Mouse (Mus musculus) heart, postnatal 36 days (tissue): ENCODE measurements around the gene Pptc7. TPM values are rescaled to one million over a fixed set of nuclear protein-coding genes. Genes with fewer than 3 reads are reported as not detected.
A peak's percentile ranks its signal among the peaks of the same experiment; 100 is the strongest.

Experiments used
- DNase-seq, 2 experiments: peaks; one replicate each; pipeline ENCODE4 v3.0.0; 2021 to 2022
- intact Hi-C: fragments of 180-260 bp; cut with DNase I; formaldehyde crosslinking; loops from one replicate; pipeline ENCODE4 v1.15.1; 2025
- total RNA-seq, 2 experiments: library from RNA; stranded (reverse); gene quantifications; 2 replicates each; pipeline ENCODE4 v1.2.3; 2021

The Pptc7 gene
- total RNA-seq, 2 experiments from 2014 or later = 89.5 to 98.4 TPM

DNA sequence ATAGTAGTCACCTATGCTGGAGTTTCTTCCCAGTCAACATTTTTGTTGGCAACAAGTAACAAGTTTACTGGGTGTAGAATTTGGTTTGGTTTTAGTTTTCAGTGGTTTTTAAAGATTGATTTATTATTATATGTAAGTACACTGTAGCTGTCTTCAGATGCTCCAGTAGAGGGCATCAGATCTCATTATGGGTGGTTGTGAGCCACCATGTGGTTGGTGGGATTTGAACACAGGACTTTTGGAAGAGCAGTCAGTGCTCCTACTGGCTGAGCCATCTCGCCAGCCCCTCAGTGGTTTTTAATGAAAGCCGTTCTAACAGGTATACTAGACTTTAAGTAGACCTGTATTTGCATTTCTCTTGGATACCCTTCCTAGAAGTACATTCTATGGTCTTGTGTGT lies 18.2 kb upstream of the Pptc7 start:
- DNase-seq = no peak
- intact Hi-C loops = loop anchor here (5.0 kb wide), 1 partner anchor 126 kb away; the partner anchor contains the start of gene Arpc3

GRCm38 (mm10) chr5:122267136-122267535 lies 17.0 kb upstream of the Pptc7 start:
- intact Hi-C loops = loop anchor here (5.0 kb wide), 1 partner anchor 125 kb away; the partner anchor contains the start of gene Arpc3

DNA sequence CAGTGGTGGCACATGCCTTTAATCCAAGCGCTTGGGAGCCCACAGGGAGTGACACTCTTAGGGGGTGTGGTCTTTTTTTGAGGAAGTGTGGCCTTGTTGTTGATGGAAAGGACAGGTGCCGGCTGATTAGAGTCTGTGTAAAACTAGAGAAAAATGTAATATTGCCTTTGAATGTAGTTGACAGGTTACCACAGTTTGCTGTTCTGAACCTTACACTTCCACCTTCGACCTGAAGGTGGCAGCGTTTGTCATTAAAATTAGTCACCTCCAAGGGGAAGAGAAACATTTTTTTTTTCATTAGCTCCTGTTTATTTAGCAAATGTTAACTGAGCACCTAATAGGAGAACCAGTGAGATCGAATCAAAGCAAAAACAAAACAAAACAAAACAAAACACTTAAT lies 16.3 kb upstream of the Pptc7 start:
- peak; percentile 81 to 89 for DNase-seq
- intact Hi-C loops = loop anchor here (1.0 to 5.0 kb wide), 4 partner anchors 15 to 124 kb away; partner anchors contain the start of gene Arpc3

More at GRCm38 (mm10) chr5:122267136-122267535, 17.0 kb upstream of the Pptc7 start:
- DNase-seq = no peak

DNA sequence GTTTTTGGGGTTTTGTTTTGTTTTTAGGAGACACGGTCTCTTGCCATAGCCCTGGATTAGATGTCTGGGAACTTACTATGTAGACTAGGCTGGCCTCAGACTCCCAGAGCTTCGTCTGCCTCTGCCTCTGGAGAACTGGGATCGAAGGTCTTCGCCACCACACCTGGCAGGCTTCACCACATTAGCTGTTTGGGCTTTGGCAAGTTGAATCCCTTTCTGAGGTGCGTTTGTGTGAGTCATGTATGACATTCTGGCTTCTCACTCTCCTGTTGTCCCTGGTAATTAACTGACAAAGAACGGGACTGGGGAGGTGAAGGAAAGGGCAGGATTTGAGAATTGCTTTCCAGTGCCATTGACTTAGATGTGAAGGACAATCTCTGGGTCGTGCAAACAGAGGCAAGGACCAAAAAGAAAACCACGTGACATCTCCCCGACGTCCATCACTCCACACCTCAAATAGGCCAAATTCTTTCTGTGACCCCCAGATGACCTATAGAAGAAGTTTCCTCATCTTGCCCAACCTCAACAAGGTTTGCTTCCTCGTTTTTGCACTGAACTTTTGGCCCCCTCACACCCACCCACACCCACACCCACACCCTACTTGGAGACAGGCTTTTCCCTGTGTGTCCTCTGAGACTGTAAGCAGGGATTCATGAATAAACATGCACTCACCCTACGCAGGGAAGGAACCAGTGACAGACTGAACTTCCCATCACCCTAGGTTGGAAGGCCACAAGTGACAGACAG lies 15.1 kb upstream of the Pptc7 start:
- intact Hi-C loops = loop anchor here (1.0 to 5.0 kb wide), 4 partner anchors 14 to 123 kb away; partner anchors contain the start of gene Arpc3

DNA sequence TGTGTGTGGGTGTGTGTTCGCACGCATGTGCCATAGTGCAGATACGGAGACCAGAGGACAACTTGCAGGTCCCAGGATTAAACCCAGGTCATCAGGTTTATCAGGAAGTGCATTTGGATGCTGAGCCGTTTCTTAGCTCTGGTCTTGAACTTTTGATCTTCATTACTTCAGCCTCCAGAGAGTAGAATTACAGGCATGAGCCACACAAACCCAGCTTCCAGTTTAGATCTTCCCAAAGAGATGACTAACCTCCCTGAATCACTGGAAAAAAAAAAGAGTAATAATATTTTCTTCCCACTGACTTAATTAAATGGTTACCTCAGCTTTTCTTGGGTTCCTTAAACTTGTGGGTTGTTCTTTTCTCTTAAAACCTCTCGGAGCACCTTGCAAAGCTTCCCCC lies 11.3 kb upstream of the Pptc7 start:
- intact Hi-C loops = no loop called here
- no peak for DNase-seq

More for the DNA sequence above, 15.1 kb upstream of the Pptc7 start:
- DNase-seq = no peak

DNA sequence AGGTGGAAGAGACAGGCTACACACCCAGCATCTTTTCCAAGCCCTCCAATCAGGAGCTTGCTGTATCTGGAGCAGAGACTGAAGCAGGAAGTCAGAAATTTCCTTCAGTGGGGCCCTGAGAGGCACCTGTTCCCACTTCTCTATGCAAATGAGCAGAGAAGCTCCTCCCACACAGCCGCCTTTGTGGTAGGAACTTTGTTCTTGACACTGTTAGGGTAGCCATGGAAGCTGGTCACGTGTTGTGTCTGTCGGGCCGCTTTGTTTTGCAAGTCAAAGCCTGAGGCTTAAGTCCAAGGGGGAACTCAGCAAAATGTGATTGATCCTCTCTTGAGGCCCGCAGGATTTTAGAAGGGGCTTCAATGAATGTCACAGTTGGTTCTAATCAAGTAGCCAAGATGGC lies 9.4 kb upstream of the Pptc7 start:
- intact Hi-C loops = no loop called here
- no peak for DNase-seq

DNA sequence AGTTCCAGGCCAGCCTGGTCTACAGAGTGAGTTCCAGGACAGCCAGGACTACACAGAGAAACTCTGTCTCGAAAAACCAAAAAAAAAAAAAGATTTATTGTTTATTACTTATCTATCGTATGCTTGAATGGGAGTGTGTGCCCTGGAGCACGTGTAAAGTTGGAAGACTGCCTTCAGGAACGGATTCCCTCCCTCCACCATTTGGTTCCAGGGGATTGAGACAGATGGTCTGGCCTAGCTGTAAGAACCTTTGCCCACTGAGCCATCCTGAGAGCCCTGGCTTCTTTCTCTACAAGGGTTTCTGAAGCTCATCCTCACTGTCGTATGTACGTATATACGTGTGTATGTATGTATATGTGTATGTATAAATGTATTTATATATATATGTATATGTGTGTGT lies 5.2 kb upstream of the Pptc7 start:
- intact Hi-C loops = no loop called here
- no peak for DNase-seq

DNA sequence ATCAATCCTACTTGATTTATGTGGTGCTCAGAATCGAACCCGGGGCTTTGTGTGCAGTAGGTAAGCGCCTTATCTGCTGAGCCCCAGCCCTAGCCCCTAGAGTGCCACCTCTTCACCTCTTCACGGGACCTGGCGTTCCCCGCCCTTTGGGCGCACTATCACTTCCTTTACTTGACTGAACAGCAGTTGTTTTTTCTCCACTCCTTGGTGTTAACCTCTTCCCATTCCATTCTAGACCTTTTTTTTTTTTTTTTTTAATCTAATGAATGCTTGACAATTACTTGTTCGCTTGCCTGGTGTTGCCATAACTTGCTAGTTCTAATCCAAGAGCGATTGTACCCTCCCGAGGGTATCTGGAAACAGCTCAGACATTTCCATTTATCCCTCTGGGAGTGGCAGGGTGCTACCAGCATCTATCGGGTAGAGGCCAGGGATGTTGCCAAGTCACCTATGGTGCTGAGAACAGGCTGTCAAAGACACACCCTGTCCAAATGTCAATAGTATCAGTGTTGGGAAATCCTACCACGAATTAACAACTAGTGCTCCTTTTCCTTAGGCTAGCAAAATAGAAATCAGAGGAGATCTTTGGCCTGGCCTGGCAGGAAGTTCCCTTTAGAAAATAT lies 4.3 kb upstream of the Pptc7 start:
- intact Hi-C loops = no loop called here
- no peak for DNase-seq

GRCm38 (mm10) chr5:122280422-122280826 lies 3.7 kb upstream of the Pptc7 start:
- intact Hi-C loops = no loop called here
- DNase-seq = no peak

DNA sequence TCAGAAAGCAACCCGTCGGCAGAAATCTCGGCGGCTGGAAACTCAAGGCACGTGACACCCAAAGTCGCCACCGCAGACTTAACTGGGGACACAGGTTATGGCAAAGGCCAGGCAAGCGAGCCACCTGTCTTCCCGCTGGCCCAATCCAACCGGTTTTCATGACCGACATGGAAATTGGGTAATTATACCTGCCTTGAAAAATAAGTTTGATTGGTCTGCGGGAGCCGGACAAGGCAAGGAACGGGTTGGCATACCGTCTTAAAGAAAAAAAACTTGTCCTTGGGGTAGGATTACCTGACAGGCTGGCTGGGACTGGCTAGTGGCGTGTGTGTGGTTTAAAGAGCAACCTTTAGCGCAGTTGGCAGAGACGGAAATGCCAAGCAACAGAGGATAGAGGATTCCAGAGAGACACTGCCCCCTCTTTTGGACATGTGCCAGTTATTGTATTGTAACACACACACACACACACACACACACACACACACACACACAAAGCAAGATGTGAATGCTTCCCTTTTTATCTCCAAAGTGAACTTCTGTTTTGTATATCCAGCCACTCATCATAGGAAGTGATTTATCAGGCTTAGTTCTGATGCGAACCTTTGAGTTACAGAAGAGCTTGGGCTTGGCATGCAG lies 3.2 kb upstream of the Pptc7 start:
- intact Hi-C loops = no loop called here
- DNase-seq = peak; percentile 34 to 53

- intact Hi-C loops = loop anchor here (2.0 kb wide), 1 partner anchor 15 kb away; no protein-coding TSS in a partner anchor
These were observed 360 bp upstream of the Pptc7 start for GRCm38 (mm10) chr5:122283828-122284182.

DNA sequence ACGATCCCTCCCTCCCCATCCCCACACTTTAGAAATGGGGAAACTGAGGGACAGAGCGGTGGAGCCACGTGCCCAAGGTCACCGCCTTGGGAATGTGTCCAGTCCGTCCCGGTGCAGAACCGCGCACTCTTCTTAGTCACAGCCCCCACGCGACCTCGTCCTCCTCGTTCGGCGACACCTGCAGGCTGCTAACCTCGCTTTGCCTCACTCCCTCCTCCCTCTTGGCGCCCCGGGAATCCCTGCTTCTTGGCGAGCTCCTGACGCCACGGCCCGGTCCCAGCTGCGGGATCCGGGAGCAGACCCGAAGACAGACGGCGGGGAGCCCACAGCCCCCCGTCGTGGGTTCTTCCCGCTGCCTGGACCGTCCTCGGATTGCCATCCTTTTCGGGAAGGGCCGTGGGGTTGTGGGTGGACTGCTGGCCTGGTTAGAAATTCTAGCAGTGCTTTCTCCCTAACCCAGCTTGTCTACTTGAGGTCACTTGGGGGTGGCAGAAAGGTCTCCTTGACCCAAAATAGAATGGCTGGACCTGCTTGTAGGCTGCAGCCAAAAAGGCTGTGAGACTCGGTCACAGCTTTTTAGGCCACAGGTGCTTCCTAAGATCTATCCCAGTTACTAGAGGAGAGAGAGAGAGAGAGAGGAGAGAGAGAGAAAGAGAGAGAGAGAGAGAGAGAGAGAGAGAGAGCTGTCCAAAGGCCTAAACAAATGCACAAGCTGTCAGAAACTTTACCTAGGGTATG lies 1.0 kb downstream of the Pptc7 start:
- intact Hi-C loops = no loop called here
- DNase-seq = peak; percentile 52 to 62

More at GRCm38 (mm10) chr5:122283828-122284182, 360 bp upstream of the Pptc7 start:
- DNase-seq = no peak

DNA sequence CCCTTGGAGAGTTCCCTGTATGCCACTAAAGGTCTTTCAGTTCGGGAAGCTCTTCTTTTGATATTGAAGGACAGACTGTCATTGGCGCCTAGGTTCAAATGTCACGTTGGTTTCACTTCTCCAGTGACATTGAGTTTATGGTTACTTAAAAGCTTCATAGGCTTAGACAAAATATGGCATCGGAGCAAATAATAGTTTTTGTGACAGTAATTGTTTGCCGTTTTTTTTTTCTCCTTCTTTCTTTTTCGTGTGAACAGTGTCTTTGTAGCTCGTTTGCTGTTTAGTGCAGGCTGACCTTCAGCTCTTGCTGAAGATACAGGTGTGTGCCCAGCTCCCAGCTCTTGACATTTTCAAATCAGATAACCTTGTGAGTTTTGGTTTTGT lies 1.6 kb downstream of the Pptc7 start:
- intact Hi-C loops = loop anchor here (2.0 kb wide), 1 partner anchor 17 kb away; no protein-coding TSS in a partner anchor
- DNase-seq = no peak

GRCm38 (mm10) chr5:122286191-122286590 lies 2.0 kb downstream of the Pptc7 start:
- no peak for DNase-seq
- intact Hi-C loops = loop anchor here (2.0 kb wide), 1 partner anchor 17 kb away; no protein-coding TSS in a partner anchor

DNA sequence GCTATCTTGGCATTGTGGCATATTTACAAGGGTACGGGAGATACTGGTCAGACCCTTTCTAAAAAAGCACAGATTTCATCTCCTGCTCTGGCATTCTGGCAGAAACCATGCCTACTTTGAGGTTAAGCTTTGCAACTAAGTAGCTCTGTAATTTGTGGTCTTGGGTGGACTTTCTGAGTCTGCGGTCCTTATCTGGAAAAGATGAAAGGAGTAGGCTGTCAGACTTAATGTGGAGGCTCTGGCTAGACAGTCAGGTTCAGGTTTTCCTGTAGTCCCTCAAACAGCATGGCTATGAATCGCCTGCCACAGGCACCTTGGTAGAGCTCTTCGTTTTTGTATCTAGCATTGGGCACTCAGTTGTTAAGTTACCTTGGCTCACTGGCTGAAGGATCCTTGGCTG lies 2.9 kb downstream of the Pptc7 start:
- intact Hi-C loops = loop anchor here (2.0 kb wide), 1 partner anchor 16 kb away; no protein-coding TSS in a partner anchor
- DNase-seq = no peak

DNA sequence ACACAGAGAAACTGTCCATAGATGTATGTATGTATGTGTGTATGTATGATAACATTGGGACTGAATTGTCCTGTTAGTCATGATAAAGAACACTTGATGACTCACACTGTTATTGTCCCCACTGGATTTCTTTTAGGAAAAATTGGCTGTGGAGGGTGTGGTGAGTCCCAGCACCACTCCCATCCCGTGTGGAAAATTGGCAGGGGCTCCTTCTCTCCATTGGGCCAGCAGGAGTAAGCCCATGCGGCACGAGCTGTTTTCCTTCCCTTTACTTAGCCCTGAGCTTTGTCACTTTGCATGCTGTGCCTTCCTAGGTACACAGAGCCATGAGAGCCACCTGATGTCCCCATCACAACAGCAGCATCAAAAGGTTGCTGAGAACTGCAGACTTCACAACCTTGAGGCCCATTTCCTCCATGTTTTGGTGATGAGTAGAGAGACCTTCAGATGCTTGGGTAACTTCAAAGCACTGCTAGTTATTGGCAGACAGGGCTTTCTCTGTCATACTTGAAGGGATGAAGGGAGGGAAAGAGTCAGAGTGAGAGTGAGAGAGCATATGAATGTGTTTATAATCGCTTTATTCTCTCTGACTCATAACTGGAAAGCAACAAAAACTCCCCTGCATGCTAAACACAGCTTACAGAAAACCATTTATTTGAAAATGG lies 4.1 kb downstream of the Pptc7 start:
- DNase-seq = no peak
- intact Hi-C loops = no loop called here

- intact Hi-C loops = no loop called here
- no peak for DNase-seq
These were observed 7.0 kb downstream of the Pptc7 start for GRCm38 (mm10) chr5:122291149-122291548.

- intact Hi-C loops = no loop called here
These were observed 7.6 kb downstream of the Pptc7 start for GRCm38 (mm10) chr5:122291553-122292339.

GRCm38 (mm10) chr5:122293131-122293530 lies 9.0 kb downstream of the Pptc7 start:
- intact Hi-C loops = no loop called here

More at GRCm38 (mm10) chr5:122291553-122292339, 7.6 kb downstream of the Pptc7 start:
- DNase-seq = no peak

More at GRCm38 (mm10) chr5:122293131-122293530, 9.0 kb downstream of the Pptc7 start:
- no peak for DNase-seq
